Mouse (Mus musculus) CD4-positive, CD25-positive, alpha-beta regulatory T cell, adult 9 weeks (primary cell): ENCODE results near the gene Ccnf. TPM values are rescaled to one million over a fixed set of nuclear protein-coding genes. Genes with fewer than 3 reads are reported as not detected.

Experiments used
- polyA plus RNA-seq: library from polyadenylated mRNA; unstranded; fragments of 100-300 nt; shearing (Covaris generic); gene quantifications from one replicate; pipeline ENCODE4 v1.2.1, GENCODE M21; 2017

Gene Ccnf
- 3.4 TPM for polyA plus RNA-seq

GRCm38 (mm10) chr17:24251320-24252069 lies at the start of gene Ccnf:
Ccnf (minus strand) TSS chr17:24251484.

GRCm38 (mm10) chr17:24220435-24221411 lies 30.6 kb downstream of the Ccnf start, which contains the start of gene Tedc2:
Tedc2 (minus strand) TSS chr17:24220851.

GRCm38 (mm10) chr17:24209043-24209915 lies 42.0 kb downstream of the Ccnf start, which contains the start of gene Ntn3:
Ntn3 (minus strand) TSS chr17:24209531.

GRCm38 (mm10) chr17:24205284-24205888 lies 45.9 kb downstream of the Ccnf start, which contains the start of gene Tbc1d24:
Tbc1d24 (minus strand) TSS chr17:24205562.

Other genes with a start within 250 kb of the Ccnf start
- gene Prss27, start 213.3 kb downstream of the Ccnf start, polyA plus RNA-seq = 0.58 TPM
- gene Kctd5, start 178.0 kb downstream of the Ccnf start, polyA plus RNA-seq = 6.9 TPM
- 51.6 TPM for gene Pdpk1, start 100.6 kb downstream of the Ccnf start, polyA plus RNA-seq
- 40.0 TPM for gene Amdhd2, start 87.7 kb downstream of the Ccnf start, polyA plus RNA-seq
- gene Atp6v0c, start 81.8 kb downstream of the Ccnf start, polyA plus RNA-seq = 381 TPM
- gene Tbc1d24, start 45.9 kb downstream of the Ccnf start, polyA plus RNA-seq = 0.71 TPM
- not detected for gene Ntn3, start 42.0 kb downstream of the Ccnf start, polyA plus RNA-seq
- gene Tedc2, start 30.6 kb downstream of the Ccnf start, polyA plus RNA-seq = 7.7 TPM
- gene Abca17, start 99.6 kb upstream of the Ccnf start, polyA plus RNA-seq = 0.21 TPM
- gene Abca3, start 100.5 kb upstream of the Ccnf start, polyA plus RNA-seq = 41.1 TPM
- gene Rnps1, start 163.1 kb upstream of the Ccnf start, polyA plus RNA-seq = 205 TPM
- gene Eci1, start 175.2 kb upstream of the Ccnf start, polyA plus RNA-seq = 78.7 TPM
- gene Dnase1l2, start 191.6 kb upstream of the Ccnf start, polyA plus RNA-seq = 4.9 TPM
- gene E4f1, start 218.8 kb upstream of the Ccnf start, polyA plus RNA-seq = 58.6 TPM
- 2.4 TPM for gene Pgp, start 218.9 kb upstream of the Ccnf start, polyA plus RNA-seq
- not detected for gene Bricd5, start 222.4 kb upstream of the Ccnf start, polyA plus RNA-seq
- 30.8 TPM for gene Mlst8, start 227.6 kb upstream of the Ccnf start, polyA plus RNA-seq
- 0.15 TPM for gene Caskin1, start 237.1 kb upstream of the Ccnf start, polyA plus RNA-seq